In the genomic region with DNA sequence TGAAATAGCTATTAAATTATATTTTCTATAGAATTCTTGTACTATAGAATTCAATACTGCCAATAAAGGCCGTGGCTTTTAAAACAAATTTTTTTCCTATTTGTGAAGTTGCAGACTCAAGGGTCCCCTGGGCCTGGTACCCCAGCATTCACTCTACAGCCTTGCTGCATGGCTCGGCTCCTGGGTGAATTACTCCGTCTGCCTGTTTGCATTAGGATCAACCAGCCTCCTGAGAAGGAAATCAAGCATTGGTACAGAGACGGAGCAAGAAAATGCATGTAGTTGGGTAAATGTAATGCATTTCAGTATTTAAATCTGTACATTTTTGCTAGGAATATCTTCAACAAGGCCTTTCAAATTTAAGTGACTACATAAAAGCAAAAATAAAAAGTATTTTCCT, we compare ENCODE assay signal across 14 mouse cellular contexts. TPM values are rescaled to one million over a fixed set of nuclear protein-coding genes. Genes with fewer than 3 reads are reported as not detected.
A peak's percentile ranks its signal among the peaks of the same experiment; 100 is the strongest.
DNase-seq lines count a peak whose midpoint lies in the region.
"Had no signal": no experiment of that assay in that cellular context is flagged by ENCODE, and none has a peak within 500 bp of the region (broad histone marks: within the 10 kb centered on the region; RNA-seq: fewer than 3 reads in every experiment).

No protein-coding gene starts in this region.

- intact Hi-C loops in left cerebral cortex, postnatal 4 days (cut with DNase I): no loop called here
- intact Hi-C loops in left cerebral cortex, postnatal 25 days (cut with DNase I): no loop called here

- DNase-seq in cerebellum, postnatal 14 days: peak; percentile 66 to 71
- no peak for DNase-seq in cerebellum, adult 9-10 months
- DNase-seq in left cerebral cortex, postnatal 4 days: peak; percentile 46
- DNase-seq in left cerebral cortex, postnatal 25 days (ENCODE audit: low spot score in 2 of 2): no peak
- peak; percentile 20 for DNase-seq in brain, adult 2 months (ENCODE audit: low read depth, low spot score)
- peak; percentile 78 for DNase-seq in retina, embryonic 14.5 days (ENCODE audit: low spot score)
- no peak for DNase-seq in neural tube, embryonic 10.5 days (ENCODE audit: extremely low spot score, low spot score)
- DNase-seq: adrenal gland, adult 2 months; adrenal gland, postnatal 14 days; B cell, adult 2 months; gastrocnemius, postnatal 14 days; heart, adult 11 months had no signal

RNA-seq across cellular contexts. Expression of a gene that starts 33.4 kb away (rescaled TPM):
- 10 to 100 TPM in 1 of 2 experiments, 1 to 10 TPM in 1; 7.7 to 10.6 TPM for total RNA-seq in left cerebral cortex, postnatal 4 days (2021)
- total RNA-seq in left cerebral cortex, postnatal 25 days (2021): 10 to 100 TPM; 15.8 to 17.7 TPM
- total RNA-seq: common myeloid progenitor, adult 5-6 weeks; MEL had no signal

RNA-seq across cellular contexts. Expression of a gene that starts 33.5 kb away (rescaled TPM):
- 10 to 100 TPM; 12.8 to 16.2 TPM for total RNA-seq in left cerebral cortex, postnatal 4 days (2021)
- 10 to 100 TPM; 15.2 to 21.4 TPM for total RNA-seq in left cerebral cortex, postnatal 25 days (2021)

Comparison
In these comparisons a context has a peak if more than half of its experiments do, and no peak if none do; other contexts are left out.
1. DNase-seq: peak in cerebellum, postnatal 14 days (2 of 2), left cerebral cortex, postnatal 4 days (single experiment), brain, adult 2 months (single experiment) and retina, embryonic 14.5 days (single experiment); none in cerebellum, adult 9-10 months (single experiment), left cerebral cortex, postnatal 25 days (0 of 2) and neural tube, embryonic 10.5 days (single experiment).